Mouse (Mus musculus): Measurements from ENCODE around the gene Ankrd49. TPM values are rescaled to one million over a fixed set of nuclear protein-coding genes. Genes with fewer than 3 reads are reported as not detected.

Gene Ankrd49
- polyA plus RNA-seq, 1 experiment from 2014 or later = 43.9 TPM

DNA sequence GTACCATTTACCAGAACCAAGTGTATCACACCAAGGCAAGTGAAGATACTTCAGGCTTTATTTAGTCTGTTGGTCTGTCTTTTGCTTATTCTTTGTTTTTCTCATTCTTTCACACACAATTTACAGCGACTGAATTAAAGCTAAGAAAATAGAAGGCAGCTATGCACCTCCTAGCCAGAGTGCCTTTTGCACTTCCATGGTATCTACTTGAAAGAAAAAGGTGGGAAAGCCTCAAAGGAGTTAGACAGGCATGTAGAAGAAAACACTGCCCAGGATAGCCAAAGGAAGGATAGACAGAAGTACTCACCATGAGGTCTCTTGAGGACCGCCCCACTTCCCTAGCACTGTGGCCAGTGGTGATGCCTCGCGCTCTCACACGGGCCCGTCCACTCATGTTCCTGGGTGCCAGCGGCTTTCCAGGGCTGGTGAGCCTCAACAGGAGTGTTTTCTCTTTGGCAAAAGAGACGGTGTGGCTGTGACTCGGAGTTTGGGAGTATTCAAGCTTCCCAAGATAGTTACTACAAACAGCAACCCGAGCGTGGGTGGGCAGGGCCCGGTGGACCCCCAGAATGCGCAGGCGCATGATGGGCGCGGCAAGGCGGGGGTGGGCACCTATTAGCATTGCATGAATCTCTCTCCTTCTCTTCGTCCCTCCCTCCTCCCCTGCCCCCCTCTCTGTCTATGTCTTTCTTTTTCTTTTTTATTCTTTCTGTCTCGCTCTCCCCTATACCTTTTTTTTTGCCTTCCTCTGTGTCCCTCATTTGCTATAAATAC lies 44.3 kb downstream of the Ankrd49 start, which contains the start of gene Piwil4:
TSS of gene Piwil4 (minus strand) at position 583 of the 774 bp plus-strand sequence.
- Histone ChIP-seq H3K27ac (no peak within 1 kb of the TSS), H3K9me3 (no peaks in the 10 kb centered on the region), H3K36me3 (no peaks in the 10 kb centered on the region), H3K4me3 (replicated peaks) (no peak within 1 kb of the TSS), H3K27me3 (no peaks in the 10 kb centered on the region), H3K9ac (replicated peaks) (no peak within 1 kb of the TSS), H3K4me1 (replicated peaks) (no peaks in the 10 kb centered on the region), H3K4me2 (no peak within 1 kb of the TSS)
- ATAC-seq (ENCODE audit: insufficient number of reproducible peaks, insufficient read depth, low FRiP score, low TSS enrichment, low read depth) = no peak
- 81% methylated on average over 19 of the region's 19 CpGs for WGBS

DNA sequence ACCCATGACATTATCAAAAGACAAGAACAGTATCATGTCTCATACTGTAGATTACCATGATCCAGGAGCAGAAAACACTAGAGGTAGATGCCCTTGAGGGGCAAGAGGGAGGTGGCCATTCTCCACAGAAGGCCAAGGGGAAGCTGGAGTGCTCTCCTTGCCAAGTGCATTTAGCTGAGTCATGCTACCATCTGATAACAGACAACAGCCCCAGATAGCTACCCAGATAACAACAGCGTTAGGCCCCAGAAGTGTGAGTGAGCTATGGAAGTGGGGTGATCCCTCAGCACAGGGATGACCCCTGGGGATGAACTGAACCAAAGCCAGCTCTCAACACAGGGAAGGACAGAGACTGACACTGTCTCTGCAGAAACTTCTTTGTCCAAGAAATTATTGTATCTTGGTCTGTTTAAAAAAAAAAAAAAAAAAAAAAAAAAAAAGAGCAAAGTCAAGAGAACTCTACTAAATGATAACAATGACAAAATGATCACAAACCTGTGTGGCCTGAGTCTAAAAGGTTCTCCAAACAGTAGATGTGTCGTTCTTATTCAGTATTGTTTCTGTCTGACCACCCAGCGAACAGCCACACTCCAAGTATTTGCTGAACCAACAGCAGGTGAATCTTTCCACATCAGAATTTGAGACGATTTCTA lies 45.0 kb downstream of the Ankrd49 start:
- Histone ChIP-seq H3K36me3 (no peaks in the 10 kb centered on the region), H3K27me3 (no peaks in the 10 kb centered on the region), H3K4me3 (replicated peaks) (no peak overlapping the region), H3K4me2 (no peak overlapping the region), H3K4me1 (replicated peaks) (no peaks in the 10 kb centered on the region), H3K27ac (no peak overlapping the region), H3K9me3 (no peaks in the 10 kb centered on the region), H3K9ac (replicated peaks) (no peak overlapping the region)
- 84% methylated on average over 4 of the region's 4 CpGs for WGBS
- ATAC-seq (ENCODE audit: insufficient number of reproducible peaks, insufficient read depth, low FRiP score, low TSS enrichment, low read depth) = no peak

DNA sequence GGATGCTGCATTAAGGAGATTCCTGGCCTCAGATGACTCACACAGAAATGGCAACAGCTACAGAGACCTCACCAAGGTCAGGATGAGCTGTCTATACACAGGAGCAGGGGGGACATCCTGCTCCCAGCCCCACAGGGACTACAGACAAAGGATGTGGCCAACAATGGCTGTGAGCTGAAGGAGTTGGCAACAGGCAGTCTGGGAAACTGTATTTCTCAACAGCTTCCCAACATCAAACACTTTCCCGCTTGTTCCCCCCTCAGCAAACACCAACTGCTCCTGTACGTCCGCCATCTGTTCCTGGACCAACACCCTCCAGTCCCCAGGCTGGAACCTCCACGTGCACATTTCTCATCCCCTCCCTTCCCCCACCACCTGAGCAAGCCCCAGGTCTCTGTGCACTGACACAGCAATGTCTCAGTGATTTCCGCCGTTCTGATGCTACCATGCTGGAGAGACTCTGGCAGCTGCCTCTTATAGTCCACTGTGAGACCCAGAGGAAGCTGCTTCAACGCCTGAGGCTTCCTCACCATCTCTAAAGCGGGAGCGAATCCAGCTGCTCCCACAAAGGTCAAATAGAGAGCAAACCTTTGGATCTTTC lies 53.6 kb downstream of the Ankrd49 start:
- Histone ChIP-seq H3K27me3 (peaks cover 6% of the 10 kb centered on the region; the same call in 1 of the 2 replicates), H3K36me3 (no peaks in the 10 kb centered on the region), H3K4me2 (no peak overlapping the region), H3K9me3 (no peaks in the 10 kb centered on the region), H3K9ac (replicated peaks) (no peak overlapping the region), H3K27ac (no peak overlapping the region), H3K4me3 (replicated peaks) (no peak overlapping the region), H3K4me1 (replicated peaks) (peaks cover 7% of the 10 kb centered on the region; the same call in 1 of the 2 replicates)
- 32% methylated on average over 9 of the region's 9 CpGs for WGBS
- no peak for ATAC-seq (ENCODE audit: insufficient number of reproducible peaks, insufficient read depth, low FRiP score, low TSS enrichment, low read depth)

Other genes starting within 250 kb of the Ankrd49 start
- 33.3 and 34.8 TPM in 2 replicates for gene Amotl1, start 139.8 kb downstream of the Ankrd49 start, polyA plus RNA-seq (2016; fragmentation: Nextera tagmentation; extraction: Ambion mirVana)
- 0.18 TPM in 1 of 2 replicates, not detected in the other for gene Piwil4, start 44.1 kb downstream of the Ankrd49 start, polyA plus RNA-seq (2016; fragmentation: Nextera tagmentation; extraction: Ambion mirVana)
- gene Fut4, start 32.5 kb downstream of the Ankrd49 start, polyA plus RNA-seq (2016; fragmentation: Nextera tagmentation; extraction: Ambion mirVana) = 5.4 and 6.4 TPM in 2 replicates
- not detected in 2 replicates for gene 1700012B09Rik, start 13.8 kb downstream of the Ankrd49 start, polyA plus RNA-seq (2016; fragmentation: Nextera tagmentation; extraction: Ambion mirVana)
- gene Mre11a, start 202 bp downstream of the Ankrd49 start, polyA plus RNA-seq (2016; fragmentation: Nextera tagmentation; extraction: Ambion mirVana) = 34.3 and 35.9 TPM in 2 replicates
- 0.60 and 0.63 TPM in 2 replicates for gene Gpr83, start 75.4 kb upstream of the Ankrd49 start, polyA plus RNA-seq (2016; fragmentation: Nextera tagmentation; extraction: Ambion mirVana)
- not detected in 2 replicates for gene Izumo1r, start 119.1 kb upstream of the Ankrd49 start, polyA plus RNA-seq (2016; fragmentation: Nextera tagmentation; extraction: Ambion mirVana)